Mouse (Mus musculus): Measurements from ENCODE around the gene Echs1.

GRCm38 (mm10) chr7:140111943-140112342, 4.3 kb downstream of the Echs1 start:
- TF ChIP-seq CTCF (IDR thresholded peaks at IDR 0.05; ENCODE audit: borderline replicate concordance, control insufficient read depth, extremely low read depth, insufficient read depth, low read length, poor library complexity) = no peak
- no peak for TF ChIP-seq POLR2A (IDR thresholded peaks at IDR 0.05; ENCODE audit: control insufficient read depth, extremely low read depth, insufficient read depth, low read length, poor library complexity)
